ENCODE assay signal across 8 mouse cellular contexts in genomic region chr9:57562896-57563372, GRCm38 (mm10). TPM values are rescaled to one million over a fixed set of nuclear protein-coding genes. Genes with fewer than 3 reads are reported as not detected.
DNase-seq lines count a peak whose midpoint lies in the region; ATAC-seq and TF ChIP-seq lines count a peak whose summit lies in the region.

No protein-coding gene starts in this region.

- no peaks in the 10 kb centered on the region for H3K27me3 ChIP-seq in midbrain, postnatal 0 days (ENCODE audit: insufficient read depth, low read length)
- H3K27me3 ChIP-seq in midbrain, embryonic 11.5 days (ENCODE audit: control insufficient read depth, insufficient read depth, low read length), result no peaks in the 10 kb centered on the region

- no peak overlapping the region for H3K4me3 ChIP-seq in midbrain, postnatal 0 days (ENCODE audit: low read depth, low read length)
- no peak overlapping the region for H3K4me3 ChIP-seq in midbrain, embryonic 11.5 days (ENCODE audit: low read depth, low read length)

- DNase-seq in midbrain, postnatal 0 days (ENCODE audit: low spot score), result no peak
- no peak for DNase-seq in midbrain, embryonic 11.5 days (ENCODE audit: low spot score, missing footprints)
- peak; percentile 53 to 68 for DNase-seq in kidney, adult 8-10 months
- DNase-seq in lung, postnatal 14 days, result peak; percentile 26
- DNase-seq in adipocyte (ENCODE audit: low spot score), result no peak
- no peak for DNase-seq in layer of hippocampus, postnatal 36 days

- 0 out of 2 replicates have a peak overlapping the region, but pooled peaks have one; percentile 29 for H3K9ac ChIP-seq in midbrain, postnatal 0 days (replicated peaks; ENCODE audit: low read length, poor library complexity, severe bottlenecking)
- H3K9ac ChIP-seq in midbrain, embryonic 11.5 days (ENCODE audit: low read length), result no peak overlapping the region

- no peak for TF ChIP-seq CTCF in midbrain, postnatal 0 days (IDR thresholded peaks at IDR 0.05)

- no peak for ATAC-seq in midbrain, postnatal 0 days (ENCODE audit: low FRiP score)
- ATAC-seq in midbrain, embryonic 11.5 days (ENCODE audit: low FRiP score), result no peak
- peak; percentile 56 for ATAC-seq in granulocyte monocyte progenitor cell, adult 5-6 weeks (replicated peaks; ENCODE audit: poor library complexity, severe bottlenecking)
- no peak for ATAC-seq in cerebellum, adult (ENCODE audit: insufficient number of reproducible peaks, low FRiP score, low TSS enrichment)

- H3K36me3 ChIP-seq in midbrain, postnatal 0 days (ENCODE audit: insufficient read depth, low read length), result peaks cover 1% of the 10 kb centered on the region
- no peaks in the 10 kb centered on the region for H3K36me3 ChIP-seq in midbrain, embryonic 11.5 days (ENCODE audit: control insufficient read depth, insufficient read depth, low read length)

- 87% methylated on average over 4 of the region's 4 CpGs for WGBS in midbrain, postnatal 0 days
- 82% methylated on average over 4 of the region's 4 CpGs for WGBS in midbrain, embryonic 11.5 days

- H3K4me1 ChIP-seq in midbrain, postnatal 0 days (ENCODE audit: insufficient read depth, low read length), result peaks cover 16% of the 10 kb centered on the region; the same call in 1 of the 2 replicates
- peaks cover 8% of the 10 kb centered on the region for H3K4me1 ChIP-seq in midbrain, embryonic 11.5 days (ENCODE audit: control insufficient read depth, insufficient read depth, low read length)

- H3K27ac ChIP-seq in midbrain, postnatal 0 days (ENCODE audit: low read depth, low read length), result no peak overlapping the region
- H3K27ac ChIP-seq in midbrain, embryonic 11.5 days (ENCODE audit: low read depth, low read length), result no peak overlapping the region

- H3K4me2 ChIP-seq in midbrain, postnatal 0 days (ENCODE audit: low read depth, low read length, poor library complexity, severe bottlenecking), result no peak overlapping the region
- H3K4me2 ChIP-seq in midbrain, embryonic 11.5 days, result no peak overlapping the region

- H3K9me3 ChIP-seq in midbrain, postnatal 0 days (ENCODE audit: low read length), result no peaks in the 10 kb centered on the region
- H3K9me3 ChIP-seq in midbrain, embryonic 11.5 days (ENCODE audit: control insufficient read depth, low read length), result no peaks in the 10 kb centered on the region

RNA-seq across cellular contexts. Expression of gene Scamp2, which starts 2.2 kb away (rescaled TPM):
- 34.5 and 47.4 TPM in 2 replicates for total RNA-seq in midbrain, postnatal 0 days (2014; rRNA removed)
- 41.1 and 41.2 TPM in 2 replicates for polyA plus RNA-seq in midbrain, postnatal 0 days (2015; fragmentation: Nextera tagmentation; extraction: Ambion mirVana)
- 58.2 and 62.6 TPM in 2 replicates for polyA plus RNA-seq in midbrain, embryonic 11.5 days (2014; fragmentation: Nextera tagmentation; extraction: Ambion mirVana)
- total RNA-seq in granulocyte monocyte progenitor cell, adult 5-6 weeks (2014; fragmentation: Nextera tagmentation), result 66.9 and 68.5 TPM in 2 replicates
- 26.8 and 38.2 TPM in 2 replicates for total RNA-seq in granulocyte monocyte progenitor cell, adult 5-6 weeks (2017)
- 10 to 100 TPM; 24.6 to 25.5 TPM for total RNA-seq in layer of hippocampus, postnatal 36 days (2021)

RNA-seq across cellular contexts. Expression of gene Mpi, which starts 10.4 kb away (rescaled TPM):
- total RNA-seq in midbrain, postnatal 0 days (2014; rRNA removed), result 60.5 and 71.9 TPM in 2 replicates
- 57.2 and 61.2 TPM in 2 replicates for polyA plus RNA-seq in midbrain, postnatal 0 days (2015; fragmentation: Nextera tagmentation; extraction: Ambion mirVana)
- 49.8 and 54.0 TPM in 2 replicates for polyA plus RNA-seq in midbrain, embryonic 11.5 days (2014; fragmentation: Nextera tagmentation; extraction: Ambion mirVana)
- 10.8 and 23.1 TPM in 2 replicates for total RNA-seq in granulocyte monocyte progenitor cell, adult 5-6 weeks (2014; fragmentation: Nextera tagmentation)
- total RNA-seq in granulocyte monocyte progenitor cell, adult 5-6 weeks (2017), result 13.9 and 17.8 TPM in 2 replicates
- 10 to 100 TPM; 65.9 to 66.3 TPM for total RNA-seq in layer of hippocampus, postnatal 36 days (2021)

RNA-seq across cellular contexts. Expression of gene Fam219b, which starts 25.6 kb away (rescaled TPM):
- 20.6 and 29.7 TPM in 2 replicates for total RNA-seq in midbrain, postnatal 0 days (2014; rRNA removed)
- 24.8 and 25.6 TPM in 2 replicates for polyA plus RNA-seq in midbrain, postnatal 0 days (2015; fragmentation: Nextera tagmentation; extraction: Ambion mirVana)
- 16.0 and 16.1 TPM in 2 replicates for polyA plus RNA-seq in midbrain, embryonic 11.5 days (2014; fragmentation: Nextera tagmentation; extraction: Ambion mirVana)
- 7.3 and 7.5 TPM in 2 replicates for total RNA-seq in granulocyte monocyte progenitor cell, adult 5-6 weeks (2014; fragmentation: Nextera tagmentation)
- total RNA-seq in granulocyte monocyte progenitor cell, adult 5-6 weeks (2017), result 11.4 and 12.6 TPM in 2 replicates
- total RNA-seq in layer of hippocampus, postnatal 36 days (2021), result 10 to 100 TPM; 18.7 to 19.2 TPM

RNA-seq across cellular contexts. Expression of gene Ulk3, which starts 26.3 kb away (rescaled TPM):
- 18.9 and 23.3 TPM in 2 replicates for total RNA-seq in midbrain, postnatal 0 days (2014; rRNA removed)
- polyA plus RNA-seq in midbrain, postnatal 0 days (2015; fragmentation: Nextera tagmentation; extraction: Ambion mirVana), result 17.4 and 19.9 TPM in 2 replicates
- 7.3 and 8.1 TPM in 2 replicates for polyA plus RNA-seq in midbrain, embryonic 11.5 days (2014; fragmentation: Nextera tagmentation; extraction: Ambion mirVana)
- 9.9 and 12.9 TPM in 2 replicates for total RNA-seq in granulocyte monocyte progenitor cell, adult 5-6 weeks (2014; fragmentation: Nextera tagmentation)
- 3.1 and 6.0 TPM in 2 replicates for total RNA-seq in granulocyte monocyte progenitor cell, adult 5-6 weeks (2017)
- total RNA-seq in layer of hippocampus, postnatal 36 days (2021), result 10 to 100 TPM; 23.0 to 31.3 TPM

RNA-seq across cellular contexts. Expression of gene Cox5a, which starts 41.9 kb away (rescaled TPM):
- total RNA-seq in midbrain, postnatal 0 days (2014; rRNA removed), result 250 and 266 TPM in 2 replicates
- polyA plus RNA-seq in midbrain, postnatal 0 days (2015; fragmentation: Nextera tagmentation; extraction: Ambion mirVana), result 1,115 and 1,120 TPM in 2 replicates
- polyA plus RNA-seq in midbrain, embryonic 11.5 days (2014; fragmentation: Nextera tagmentation; extraction: Ambion mirVana), result 730 and 739 TPM in 2 replicates
- 540 and 741 TPM in 2 replicates for total RNA-seq in granulocyte monocyte progenitor cell, adult 5-6 weeks (2014; fragmentation: Nextera tagmentation)
- 121 and 142 TPM in 2 replicates for total RNA-seq in granulocyte monocyte progenitor cell, adult 5-6 weeks (2017)
- 100 to 1,000 TPM; 387 to 406 TPM for total RNA-seq in layer of hippocampus, postnatal 36 days (2021)

Comparison
In these comparisons a context has a peak if more than half of its experiments do, and no peak if none do; other contexts are left out.
1. DNase-seq: peak in kidney, adult 8-10 months (2 of 2) and lung, postnatal 14 days (single experiment); none in midbrain, postnatal 0 days (single experiment), midbrain, embryonic 11.5 days (single experiment), adipocyte (single experiment) and layer of hippocampus, postnatal 36 days (0 of 2).